Mouse (Mus musculus) ES-E14 (cell line): Measurements from ENCODE around the gene Gpd1.

Experiments used
- CHD2 ChIP-seq: IDR thresholded peaks from 2 replicates; pipeline ENCODE4 v1.6.1; 2014; ENCODE audit warnings: mild to moderate bottlenecking, low read depth, low read length, inconsistent platforms
- HCFC1 ChIP-seq: IDR thresholded peaks from 2 replicates; pipeline ENCODE4 v1.6.1; 2012; ENCODE audit warnings: low read length, inconsistent platforms, borderline replicate concordance; ENCODE audit not compliant: insufficient read depth
- MAFK ChIP-seq: IDR thresholded peaks from 2 replicates; pipeline ENCODE4 v1.6.1; 2014; ENCODE audit warnings: mild to moderate bottlenecking, low read depth, low read length, inconsistent platforms; ENCODE audit not compliant: insufficient read depth
- ZC3H11A ChIP-seq: IDR thresholded peaks from 2 replicates; pipeline ENCODE4 v1.6.1; 2012; ENCODE audit warnings: low read depth, mild to moderate bottlenecking, inconsistent platforms, low read length, borderline replicate concordance
- ZNF384 ChIP-seq: IDR thresholded peaks from 2 replicates; pipeline ENCODE4 v1.6.1; 2012; ENCODE audit warnings: low read depth, low read length, inconsistent platforms

DNA sequence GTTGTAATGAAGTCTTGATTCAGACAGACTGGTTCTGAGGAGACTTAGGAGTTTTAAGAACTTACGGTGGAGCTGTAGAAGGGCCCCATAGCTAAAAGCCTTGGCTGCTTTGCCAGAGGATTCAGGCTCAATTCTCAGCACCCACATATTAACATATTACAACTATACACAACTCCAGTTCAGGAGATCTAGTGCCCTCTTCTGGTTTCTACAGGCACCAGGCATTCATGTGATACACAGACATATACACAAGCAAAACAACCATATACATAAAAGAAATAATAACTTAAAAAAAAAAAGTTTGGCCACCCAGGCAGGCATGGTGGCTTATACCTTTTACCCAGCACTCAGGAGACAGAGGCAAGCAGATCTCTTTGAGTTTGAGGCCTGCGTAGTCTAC, 49.8 kb upstream of the Gpd1 start:
- TF ChIP-seq CHD2 (no peak), ZC3H11A (no peak), ZNF384 (no peak), MAFK (no peak), HCFC1 (no peak)
